Mouse (Mus musculus) lung, embryonic 14.5 days (tissue): ENCODE data around the gene AI464131. TPM values are rescaled to one million over a fixed set of nuclear protein-coding genes. Genes with fewer than 3 reads are reported as not detected.

ENCODE experiments used
- ATAC-seq: fragments of 200-750 bp; cut with Nextera tagmentation; 2 replicates; pipeline ENCODE4 v1.8.0; 2017; ENCODE audit warnings: mild to moderate bottlenecking, moderate TSS enrichment, moderate library complexity; ENCODE audit not compliant: insufficient read depth
- DNase-seq: peaks from one replicate; pipeline ENCODE4 v3.0.0-alpha.2; 2015
- H3K27ac ChIP-seq: fragments of 300-500 bp; sonication (generic); 2 replicates; pipeline ENCODE4 v1.5.1; 2014; ENCODE audit warnings: low read depth, mild to moderate bottlenecking, moderate library complexity
- H3K27me3 ChIP-seq: fragments of 300-500 bp; sonication (generic); 2 replicates; pipeline ENCODE4 v1.6.1; 2014; ENCODE audit warnings: low read length, control low read depth; ENCODE audit not compliant: insufficient read depth
- H3K36me3 ChIP-seq: fragments of 300-500 bp; sonication (generic); 2 replicates; pipeline ENCODE4 v1.6.1; 2014; ENCODE audit warnings: control low read depth; ENCODE audit not compliant: insufficient read depth
- H3K4me1 ChIP-seq: fragments of 300-500 bp; sonication (generic); 2 replicates; pipeline ENCODE4 v1.6.1; 2014; ENCODE audit warnings: antibody characterized with exemption, control low read depth; ENCODE audit not compliant: insufficient read depth
- H3K4me2 ChIP-seq: fragments of 300-500 bp; sonication (generic); 2 replicates; pipeline ENCODE4 v1.6.1; 2014; ENCODE audit warnings: mild to moderate bottlenecking
- H3K4me3 ChIP-seq: fragments of 300-500 bp; sonication (generic); 2 replicates; pipeline ENCODE4 v1.5.1; 2014; ENCODE audit warnings: low read depth, low read length
- H3K9ac ChIP-seq: fragments of 300-500 bp; sonication (generic); 2 replicates; pipeline ENCODE4 v1.6.1; 2014
- H3K9me3 ChIP-seq: fragments of 300-500 bp; sonication (generic); 2 replicates; pipeline ENCODE4 v1.6.1; 2016; ENCODE audit warnings: low read depth, low read length, control low read depth
- CTCF ChIP-seq: IDR thresholded peaks from 2 replicates; pipeline ENCODE4 v1.5.1; 2016; ENCODE audit warnings: antibody characterized with exemption, low read depth
- WGBS: fragments of 180-500 bp; shearing (Covaris S2); extraction: QIAGEN DNeasy Blood & Tissue Kit; methylation state at CpG from one replicate; pipeline ENCODE4 v1.1.7; 2014; 5-methylcytosine and 5-hydroxymethylcytosine counted together
- polyA plus RNA-seq: library from polyadenylated mRNA; unstranded; fragments of >200 nt; fragmentation: Nextera tagmentation; extraction: Ambion mirVana; gene quantifications from 2 replicates; pipeline ENCODE4 v1.2.1, GENCODE M21; 2014

AI464131 gene
- polyA plus RNA-seq, 1 experiment from 2014 or later: 3.6 TPM

DNA sequence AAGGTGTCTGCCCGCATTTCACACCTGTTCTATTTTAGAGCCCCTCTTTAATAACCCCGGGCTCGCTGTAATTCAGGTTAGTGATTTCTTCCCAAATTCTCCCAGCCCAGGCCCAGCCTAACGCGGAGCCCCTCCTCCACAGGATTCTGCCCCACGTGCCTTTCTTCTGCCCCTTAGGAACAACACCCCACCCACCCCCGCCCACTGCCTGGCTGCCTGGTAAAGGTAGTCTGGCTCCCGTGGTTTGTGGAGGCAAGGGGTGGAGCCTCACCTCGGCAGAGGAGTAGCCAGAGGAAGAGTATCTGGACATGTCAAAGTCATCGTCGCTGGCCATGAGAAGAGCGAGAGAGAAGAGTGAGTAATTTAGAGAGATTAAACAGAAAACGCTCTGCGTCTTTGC is 17.8 kb upstream of the AI464131 start:
- H3K36me3 ChIP-seq: no peaks in the 10 kb centered on the region
- 27% methylated on average over 14 of the region's 14 CpGs for WGBS

DNA sequence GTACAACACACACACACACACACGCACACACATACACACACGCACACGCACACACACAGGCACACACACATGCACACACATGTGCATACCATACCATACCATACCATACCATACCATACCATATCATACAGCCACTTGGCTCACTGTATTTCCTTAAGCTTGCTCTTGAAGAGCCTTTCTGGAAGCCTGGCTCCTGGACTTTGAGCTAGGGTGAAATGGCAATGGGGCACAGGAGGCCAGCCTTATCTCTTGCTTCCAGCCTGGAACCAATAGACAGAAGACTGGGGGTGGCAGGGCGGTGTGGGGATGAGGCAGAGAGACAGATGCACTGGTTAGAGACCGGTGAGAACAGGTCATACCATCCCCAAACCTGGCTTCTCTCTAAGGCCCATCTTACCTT is 16.3 kb upstream of the AI464131 start:
- no peak for ATAC-seq
- no peak overlapping the region for H3K4me3 ChIP-seq
- TF ChIP-seq CTCF: no peak
- 0 out of 2 replicates have a peak, but pooled peaks cover 2% of the 10 kb centered on the region for H3K27me3 ChIP-seq
- 83% methylated on average over 5 of the region's 5 CpGs for WGBS
- H3K4me1 ChIP-seq: no peaks in the 10 kb centered on the region
- H3K9me3 ChIP-seq: no peaks in the 10 kb centered on the region
- H3K27ac ChIP-seq: no peak overlapping the region
- H3K36me3 ChIP-seq: no peaks in the 10 kb centered on the region
- H3K9ac ChIP-seq: no peak overlapping the region
- H3K4me2 ChIP-seq: no peak overlapping the region
- DNase-seq: no peak

More for the DNA sequence above, 17.8 kb upstream of the AI464131 start:
- H3K4me1 ChIP-seq: no peaks in the 10 kb centered on the region
- H3K27ac ChIP-seq: no peak overlapping the region
- H3K4me3 ChIP-seq: no peak overlapping the region
- 0 out of 2 replicates have a peak, but pooled peaks cover 6% of the 10 kb centered on the region for H3K27me3 ChIP-seq
- DNase-seq: no peak
- no peak overlapping the region for H3K4me2 ChIP-seq
- ATAC-seq: no peak
- H3K9me3 ChIP-seq: no peaks in the 10 kb centered on the region
- TF ChIP-seq CTCF: no peak
- no peak overlapping the region for H3K9ac ChIP-seq

DNA sequence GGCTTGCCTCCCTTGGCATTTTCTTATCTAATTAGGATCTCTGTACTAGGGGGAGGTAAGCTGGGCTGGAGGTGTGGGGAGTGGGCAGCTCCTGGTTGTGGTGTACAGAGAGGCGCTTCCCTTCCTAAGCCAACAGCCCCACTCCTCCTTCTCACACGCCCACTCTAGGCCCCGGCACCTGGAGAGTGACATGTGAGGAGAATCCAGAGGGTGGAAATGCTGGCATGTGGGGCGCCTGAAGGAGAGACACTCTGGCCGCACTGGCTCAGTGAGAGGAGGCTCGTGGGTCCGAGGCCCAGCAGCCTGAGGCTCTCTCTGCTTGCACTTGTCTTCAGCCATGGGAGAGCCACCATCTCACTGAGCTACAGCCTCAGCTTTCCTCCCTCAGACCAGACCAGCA is 15.5 kb upstream of the AI464131 start:
- no peak for TF ChIP-seq CTCF
- no peak for ATAC-seq
- H3K27ac ChIP-seq: no peak overlapping the region
- H3K4me1 ChIP-seq: no peaks in the 10 kb centered on the region
- no peak overlapping the region for H3K4me3 ChIP-seq
- no peaks in the 10 kb centered on the region for H3K9me3 ChIP-seq
- WGBS: 65% methylated on average over 7 of the region's 7 CpGs
- no peak for DNase-seq
- H3K36me3 ChIP-seq: no peaks in the 10 kb centered on the region
- no peak overlapping the region for H3K4me2 ChIP-seq
- H3K27me3 ChIP-seq: 0 out of 2 replicates have a peak, but pooled peaks cover 2% of the 10 kb centered on the region
- H3K9ac ChIP-seq: no peak overlapping the region

DNA sequence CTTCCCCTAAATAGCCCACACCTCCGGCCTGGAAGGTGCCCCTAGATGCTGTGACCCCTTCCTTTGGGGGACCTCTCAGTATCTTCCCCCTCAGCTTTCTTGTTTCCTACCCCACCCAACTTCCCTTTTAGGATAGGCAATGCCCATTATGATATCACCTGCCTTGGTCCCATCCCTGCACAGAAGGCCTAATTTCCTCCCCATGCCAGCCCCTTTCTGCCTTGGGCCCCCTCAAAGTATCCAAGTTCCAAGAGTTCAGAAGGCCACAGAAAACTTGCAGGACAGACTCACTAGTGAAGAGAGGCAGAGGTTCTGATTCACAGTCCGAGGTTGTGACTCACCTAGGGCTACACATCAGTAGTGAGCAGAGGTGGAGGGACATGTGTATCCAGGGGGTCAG is 14.4 kb upstream of the AI464131 start, which contains the start of gene 1110017D15Rik:
1110017D15Rik (minus strand) TSS at position 101 of the 400 bp plus-strand sequence.
- TF ChIP-seq CTCF: no peak
- H3K4me1 ChIP-seq: no peaks in the 10 kb centered on the region
- no peak within 1 kb of the TSS for H3K4me3 ChIP-seq
- ATAC-seq (no peak), DNase-seq (no peak)
- no peak within 1 kb of the TSS for H3K4me2 ChIP-seq
- H3K27ac ChIP-seq: no peak within 1 kb of the TSS
- 0 out of 2 replicates have a peak, but pooled peaks cover 2% of the 10 kb centered on the region for H3K27me3 ChIP-seq
- 69% methylated on average over 2 of the region's 2 CpGs for WGBS
- no peak within 1 kb of the TSS for H3K9ac ChIP-seq
- no peaks in the 10 kb centered on the region for H3K9me3 ChIP-seq
- no peaks in the 10 kb centered on the region for H3K36me3 ChIP-seq

DNA sequence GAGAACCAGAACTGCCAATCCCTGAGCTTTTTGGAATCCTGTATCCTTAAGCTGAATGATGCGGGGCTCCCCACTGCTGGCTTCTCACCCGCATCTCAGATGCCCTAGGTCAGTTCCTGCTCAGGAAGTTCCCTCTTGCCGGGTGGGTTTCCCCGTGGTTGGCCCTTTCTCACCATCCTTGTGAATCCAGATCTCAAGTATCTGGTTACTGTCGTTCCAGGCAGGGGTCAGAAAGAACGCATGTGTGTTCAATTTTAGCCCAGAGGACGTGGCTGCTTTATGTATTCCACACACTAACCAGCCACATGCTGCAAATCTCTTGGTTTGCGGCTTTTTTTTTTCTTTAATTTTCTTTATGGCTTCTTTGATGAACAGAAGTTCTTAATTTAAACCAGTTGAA is 10.8 kb upstream of the AI464131 start:
- H3K4me1 ChIP-seq: no peaks in the 10 kb centered on the region
- no peaks in the 10 kb centered on the region for H3K9me3 ChIP-seq
- no peaks in the 10 kb centered on the region for H3K27me3 ChIP-seq
- H3K4me3 ChIP-seq: no peak overlapping the region
- WGBS: 19% methylated on average over 8 of the region's 8 CpGs
- H3K4me2 ChIP-seq: no peak overlapping the region
- H3K36me3 ChIP-seq: no peaks in the 10 kb centered on the region
- H3K9ac ChIP-seq: no peak overlapping the region
- H3K27ac ChIP-seq: no peak overlapping the region
- ATAC-seq: no peak
- DNase-seq: no peak
- TF ChIP-seq CTCF: no peak

DNA sequence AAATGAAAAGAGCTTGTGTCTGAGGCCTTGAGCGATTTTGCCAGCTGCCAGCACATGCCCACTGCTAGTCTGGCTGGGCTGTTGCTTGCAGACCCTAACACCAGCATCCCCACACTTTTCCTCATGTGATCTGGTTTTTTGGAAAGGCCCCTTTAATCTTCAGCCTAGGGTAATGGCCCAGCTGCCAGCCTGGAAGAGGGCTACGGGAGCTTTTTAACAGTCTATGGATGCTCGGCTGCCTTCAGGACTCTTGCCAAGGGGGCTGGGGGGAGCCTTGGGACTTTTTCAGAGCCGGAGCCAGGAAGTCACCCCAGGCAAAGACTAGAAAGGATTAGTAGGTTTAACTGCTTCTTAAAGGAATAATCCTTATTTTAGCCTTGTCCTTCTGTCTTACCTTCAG is 10.4 kb upstream of the AI464131 start:
- no peaks in the 10 kb centered on the region for H3K9me3 ChIP-seq
- H3K4me2 ChIP-seq: no peak overlapping the region
- ATAC-seq: no peak
- H3K9ac ChIP-seq: no peak overlapping the region
- no peak for DNase-seq
- WGBS: 46% methylated on average over 4 of the region's 4 CpGs
- no peaks in the 10 kb centered on the region for H3K36me3 ChIP-seq
- no peak overlapping the region for H3K4me3 ChIP-seq
- H3K4me1 ChIP-seq: no peaks in the 10 kb centered on the region
- no peaks in the 10 kb centered on the region for H3K27me3 ChIP-seq
- H3K27ac ChIP-seq: no peak overlapping the region
- TF ChIP-seq CTCF: no peak

DNA sequence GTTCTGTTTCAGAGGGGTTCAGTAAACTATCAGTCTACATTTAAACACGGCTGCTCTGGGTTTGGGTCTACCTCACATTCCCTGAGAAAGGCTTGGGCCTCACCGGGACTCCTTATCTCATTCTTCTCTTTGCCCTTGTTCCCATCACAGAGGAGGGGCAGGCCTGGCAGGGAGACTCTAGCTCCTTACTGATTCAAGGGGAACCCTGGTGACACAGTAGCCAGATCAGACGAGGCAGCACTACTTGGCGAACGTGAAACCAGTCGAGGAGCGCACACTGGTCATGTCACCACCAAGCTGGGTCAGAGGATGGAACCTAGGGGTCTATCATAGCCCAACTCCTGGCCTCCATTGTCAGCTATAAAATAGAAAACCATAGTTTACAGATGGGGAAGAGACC is 5.1 kb upstream of the AI464131 start:
- Histone ChIP-seq H3K36me3 (no peaks in the 10 kb centered on the region), H3K27ac (no peak overlapping the region), H3K27me3 (peaks cover 4% of the 10 kb centered on the region; the same call in 1 of the 2 replicates), H3K9me3 (no peaks in the 10 kb centered on the region), H3K9ac (no peak overlapping the region), H3K4me3 (no peak overlapping the region), H3K4me1 (no peaks in the 10 kb centered on the region; the same call in 1 of the 2 replicates), H3K4me2 (no peak overlapping the region; the same call in 1 of the 2 replicates)
- no peak for ATAC-seq
- WGBS: 41% methylated on average over 7 of the region's 7 CpGs
- TF ChIP-seq CTCF: no peak
- DNase-seq: no peak
